Mouse (Mus musculus) myocyte (in vitro differentiated cells): ENCODE measurements at regions not wholly inside any gene's neighbourhood (a gene's known extent, or its start where the extent isn't known, plus 50 kb on each side); places are given as distances from the start of the nearest gene placed in this dataset.
"Not testable (repeated sequence)": the region's sequence is repeated elsewhere in the genome, so short reads cannot be mapped to it uniquely, and the experiment has no call there.

Experiments used
- H3K27me3 ChIP-seq: one replicate; pipeline ENCODE4 v1.6.1; 2011; ENCODE audit not compliant: control insufficient read depth, insufficient read depth, insufficient read length
- H3K36me3 ChIP-seq: one replicate; pipeline ENCODE4 v1.6.1; 2011; ENCODE audit not compliant: control insufficient read depth, insufficient read depth
- H3K4me2 ChIP-seq: one replicate; pipeline ENCODE4 v1.6.1; 2011; ENCODE audit warnings: low read depth, control low read depth
- H3K4me3 ChIP-seq: one replicate; pipeline ENCODE4 v1.5.1; 2011; ENCODE audit warnings: mild to moderate bottlenecking, control low read depth, moderate library complexity
- H3K79me2 ChIP-seq: one replicate; pipeline ENCODE4 v1.6.1; 2011; ENCODE audit not compliant: control insufficient read depth, insufficient read depth
- H3ac ChIP-seq: one replicate; pipeline ENCODE4 v1.6.1; 2011; ENCODE audit not compliant: control insufficient read depth, insufficient read length
- CEBPB ChIP-seq: IDR thresholded peaks from 2 replicates; pipeline ENCODE4 v1.6.1; 2011; ENCODE audit warnings: mild to moderate bottlenecking, moderate library complexity; ENCODE audit not compliant: poor library complexity, insufficient read depth, severe bottlenecking
- E2F4 ChIP-seq: IDR thresholded peaks from one replicate; pipeline ENCODE4 v1.6.1; 2011; ENCODE audit warnings: mild to moderate bottlenecking, control low read depth, moderate library complexity; ENCODE audit not compliant: insufficient read depth
- MAX ChIP-seq: IDR thresholded peaks from one replicate; pipeline ENCODE4 v1.6.1; 2011; ENCODE audit warnings: low read depth, mild to moderate bottlenecking, control low read depth
- MYOD1 ChIP-seq, 3 experiments: IDR thresholded peaks; one replicate each; pipeline ENCODE4 v1.6.1; 2011; ENCODE audit warnings: control low read depth in 2 of 3, low read depth in 2 of 3, mild to moderate bottlenecking in 2 of 3, moderate library complexity in 1 of 3; ENCODE audit not compliant: insufficient read length in 2 of 3, control insufficient read depth in 1 of 3
- MYOG ChIP-seq, 3 experiments: IDR thresholded peaks; one replicate each; pipeline ENCODE4 v1.6.1; 2011; ENCODE audit warnings: control low read depth in 2 of 3, low read depth in 2 of 3, mild to moderate bottlenecking in 2 of 3; ENCODE audit not compliant: insufficient read length in 2 of 3, control insufficient read depth in 1 of 3, insufficient read depth in 1 of 3
- POLR2A ChIP-seq: IDR thresholded peaks from one replicate; pipeline ENCODE4 v1.6.1; 2011; ENCODE audit warnings: low read depth, mild to moderate bottlenecking, control low read depth, moderate library complexity; ENCODE audit not compliant: insufficient read length
- POLR2AphosphoS2 ChIP-seq: IDR thresholded peaks from one replicate; pipeline ENCODE4 v1.6.1; 2011; ENCODE audit warnings: low read depth, control low read depth; ENCODE audit not compliant: insufficient read length
- REST ChIP-seq: IDR thresholded peaks from one replicate; pipeline ENCODE4 v1.6.1; 2011; ENCODE audit warnings: mild to moderate bottlenecking, control low read depth, moderate library complexity; ENCODE audit not compliant: insufficient read depth, insufficient read length
- SRF ChIP-seq: IDR thresholded peaks from one replicate; pipeline ENCODE4 v1.6.1; 2011; ENCODE audit warnings: low read depth; ENCODE audit not compliant: control insufficient read depth, insufficient read length
- TCF12 ChIP-seq: IDR thresholded peaks from one replicate; pipeline ENCODE4 v1.6.1; 2011; ENCODE audit warnings: mild to moderate bottlenecking, control low read depth; ENCODE audit not compliant: poor library complexity, insufficient read depth, severe bottlenecking
- TCF3 ChIP-seq: IDR thresholded peaks from one replicate; pipeline ENCODE4 v1.6.1; 2011; ENCODE audit warnings: low read depth, control low read depth; ENCODE audit not compliant: insufficient read length
- USF1 ChIP-seq: IDR thresholded peaks from one replicate; pipeline ENCODE4 v1.6.1; 2011; ENCODE audit warnings: low read depth, mild to moderate bottlenecking, control low read depth, moderate library complexity

GRCm38 (mm10) chr6:22673919-22674585 lies 201.2 kb upstream of the Ptprz1 start:
- H3K27me3 ChIP-seq = no peaks in the 10 kb centered on the region
- no peak for TF ChIP-seq SRF
- no peak for TF ChIP-seq TCF12
- no peak for TF ChIP-seq E2F4
- TF ChIP-seq CEBPB = no peak
- no peak for TF ChIP-seq USF1
- TF ChIP-seq MYOG (IDR thresholded peaks at IDR 0.05; ENCODE audit: control insufficient read depth in 1 of 3, insufficient read depth in 1 of 3, insufficient read length in 2 of 3, low read depth in 2 of 3) = no peak
- TF ChIP-seq REST = no peak
- no peak for TF ChIP-seq MAX
- no peak for TF ChIP-seq TCF3
- TF ChIP-seq POLR2A = no peak
- TF ChIP-seq POLR2AphosphoS2 = no peak
- TF ChIP-seq MYOD1 (IDR thresholded peaks at IDR 0.05; ENCODE audit: control insufficient read depth in 1 of 3, insufficient read length in 2 of 3, low read depth in 2 of 3) = no peak
- no peaks in the 10 kb centered on the region for H3K79me2 ChIP-seq
- no peak overlapping the region for H3K4me3 ChIP-seq
- no peak overlapping the region for H3ac ChIP-seq
- no peaks in the 10 kb centered on the region for H3K36me3 ChIP-seq
- no peak overlapping the region for H3K4me2 ChIP-seq

- Histone ChIP-seq H3K79me2 (no peaks in the 10 kb centered on the region), H3K27me3 (no peaks in the 10 kb centered on the region), H3K36me3 (no peaks in the 10 kb centered on the region), H3K4me2 (no peak overlapping the region), H3K4me3 (no peak overlapping the region), H3ac (no peak overlapping the region)
- TF ChIP-seq MAX (no peak), POLR2A (no peak), SRF (no peak), TCF12 (no peak), POLR2AphosphoS2 (no peak), E2F4 (no peak), MYOG (IDR thresholded peaks at IDR 0.05; ENCODE audit: control insufficient read depth in 1 of 3, insufficient read depth in 1 of 3, insufficient read length in 2 of 3, low read depth in 2 of 3) (no peak), CEBPB (no peak)
Measured at GRCm38 (mm10) chr6:22671524-22671923, 203.8 kb upstream of the Ptprz1 start.

GRCm38 (mm10) chr6:22668190-22668975 lies 206.9 kb upstream of the Ptprz1 start:
- Histone ChIP-seq H3K4me2 (no peak overlapping the region), H3K4me3 (no peak overlapping the region), H3K79me2 (no peaks in the 10 kb centered on the region), H3ac (no peak overlapping the region), H3K36me3 (no peaks in the 10 kb centered on the region), H3K27me3 (no peaks in the 10 kb centered on the region)
- TF ChIP-seq CEBPB (no peak), SRF (no peak), REST (no peak), POLR2A (no peak)

- not testable (repeated sequence) for H3K4me2 ChIP-seq, H3K4me3 ChIP-seq, H3ac ChIP-seq, H3K27me3 ChIP-seq, H3K79me2 ChIP-seq, H3K36me3 ChIP-seq
Measured at GRCm38 (mm10) chr6:22657401-22657800, 217.9 kb upstream of the Ptprz1 start.

- Histone ChIP-seq H3K4me2 (no peak overlapping the region), H3K36me3 (no peaks in the 10 kb centered on the region), H3ac (no peak overlapping the region), H3K4me3 (no peak overlapping the region), H3K79me2 (no peaks in the 10 kb centered on the region), H3K27me3 (no peaks in the 10 kb centered on the region)
- TF ChIP-seq REST (no peak), E2F4 (no peak), MYOD1 (IDR thresholded peaks at IDR 0.05; ENCODE audit: control insufficient read depth in 1 of 3, insufficient read length in 2 of 3, low read depth in 2 of 3) (no peak), MYOG (IDR thresholded peaks at IDR 0.05; ENCODE audit: control insufficient read depth in 1 of 3, insufficient read depth in 1 of 3, insufficient read length in 2 of 3, low read depth in 2 of 3) (no peak), MAX (no peak), POLR2AphosphoS2 (no peak), TCF12 (no peak), POLR2A (no peak), TCF3 (no peak), SRF (no peak), CEBPB (no peak), USF1 (no peak)
Measured at GRCm38 (mm10) chr6:22640100-22640499, 235.2 kb upstream of the Ptprz1 start.
